In genomic region chr7:70065471-70066130, GRCm38 (mm10) we compare ENCODE assay signal across 10 mouse cellular contexts.
A peak's percentile ranks its signal among the peaks of the same experiment; 100 is the strongest.
DNase-seq lines count a peak whose midpoint lies in the region; ATAC-seq and TF ChIP-seq lines count a peak whose summit lies in the region.
"Had no signal": no experiment of that assay in that cellular context is flagged by ENCODE, and none has a peak within 500 bp of the region (broad histone marks: within the 10 kb centered on the region; RNA-seq: fewer than 3 reads in every experiment).

No protein-coding gene starts in this region.

- H3K4me2 ChIP-seq in hindbrain, embryonic 11.5 days (replicated peaks; ENCODE audit: low read depth, low read length), result no peak overlapping the region
- no peak overlapping the region for H3K4me2 ChIP-seq in kidney, postnatal 0 days (ENCODE audit: low read length)
- H3K4me2 ChIP-seq in stomach, postnatal 0 days (replicated peaks; ENCODE audit: low read depth), result no peak overlapping the region
- H3K4me2 ChIP-seq: embryonic facial prominence, embryonic 15.5 days had no signal

- no peaks in the 10 kb centered on the region for H3K9me3 ChIP-seq in hindbrain, embryonic 10.5 days
- no peaks in the 10 kb centered on the region for H3K9me3 ChIP-seq in hindbrain, embryonic 11.5 days (ENCODE audit: control insufficient read depth, low read length)
- H3K9me3 ChIP-seq in kidney, postnatal 0 days (replicated peaks; ENCODE audit: low read length), result no peaks in the 10 kb centered on the region
- H3K9me3 ChIP-seq in stomach, postnatal 0 days (ENCODE audit: control insufficient read depth, low read length), result no peaks in the 10 kb centered on the region
- H3K9me3 ChIP-seq: embryonic facial prominence, embryonic 15.5 days had no signal

- peaks cover 6% of the 10 kb centered on the region; the same call in 1 of the 2 replicates for H3K27me3 ChIP-seq in hindbrain, embryonic 10.5 days (ENCODE audit: insufficient read depth, poor library complexity, severe bottlenecking)
- H3K27me3 ChIP-seq in hindbrain, embryonic 11.5 days (ENCODE audit: control insufficient read depth, insufficient read depth, low read length), result no peaks in the 10 kb centered on the region
- H3K27me3 ChIP-seq in kidney, postnatal 0 days (ENCODE audit: insufficient read depth, low read length), result no peaks in the 10 kb centered on the region
- H3K27me3 ChIP-seq in stomach, postnatal 0 days (ENCODE audit: control insufficient read depth, insufficient read depth, low read length), result no peaks in the 10 kb centered on the region
- H3K27me3 ChIP-seq: embryonic facial prominence, embryonic 15.5 days had no signal

- H3K4me3 ChIP-seq in hindbrain, embryonic 10.5 days, result no peak overlapping the region
- H3K4me3 ChIP-seq in hindbrain, embryonic 11.5 days (ENCODE audit: low read depth, low read length), result no peak overlapping the region
- H3K4me3 ChIP-seq in kidney, postnatal 0 days (replicated peaks; ENCODE audit: low read depth, low read length), result no peak overlapping the region
- no peak overlapping the region for H3K4me3 ChIP-seq in stomach, postnatal 0 days (ENCODE audit: low read depth, low read length)
- H3K4me3 ChIP-seq: embryonic facial prominence, embryonic 15.5 days; heart, adult 2 months had no signal

- no peak for ATAC-seq in hindbrain, embryonic 11.5 days (ENCODE audit: low FRiP score)
- peak; percentile 69 for ATAC-seq in kidney, postnatal 0 days (replicated peaks; ENCODE audit: low FRiP score, low read depth)
- no peak for ATAC-seq in stomach, postnatal 0 days (ENCODE audit: low FRiP score, low TSS enrichment)

- H3K9ac ChIP-seq in hindbrain, embryonic 11.5 days (ENCODE audit: low read depth, low read length), result no peak overlapping the region
- H3K9ac ChIP-seq in kidney, postnatal 0 days (ENCODE audit: low read depth, low read length), result no peak overlapping the region
- H3K9ac ChIP-seq in stomach, postnatal 0 days (ENCODE audit: low read length), result no peak overlapping the region
- H3K9ac ChIP-seq: embryonic facial prominence, embryonic 15.5 days had no signal

- WGBS in hindbrain, embryonic 10.5 days, result 80% methylated on average over 11 of the region's 11 CpGs
- WGBS in hindbrain, embryonic 11.5 days, result 78% methylated on average over 11 of the region's 11 CpGs
- 22% methylated on average over 11 of the region's 11 CpGs for WGBS in kidney, postnatal 0 days
- 82% methylated on average over 11 of the region's 11 CpGs for WGBS in stomach, postnatal 0 days

- no peak for DNase-seq in hindbrain, embryonic 10.5 days (ENCODE audit: low spot score)
- DNase-seq in hindbrain, embryonic 11.5 days (ENCODE audit: low spot score), result no peak
- peak; percentile 51 for DNase-seq in adipocyte (ENCODE audit: low spot score)
- DNase-seq in adrenal gland, postnatal 36 days, result peak; percentile 3 to 49
- DNase-seq in kidney, postnatal 0 days (ENCODE audit: low spot score), result peak; percentile 62
- no peak for DNase-seq in stomach, postnatal 0 days (ENCODE audit: low spot score)
- no peak for DNase-seq in thymus, adult 18-20 months
- DNase-seq: thymus, postnatal 25 days had no signal

- H3K4me1 ChIP-seq in hindbrain, embryonic 10.5 days (replicated peaks), result peaks cover 43% of the 10 kb centered on the region
- H3K4me1 ChIP-seq in hindbrain, embryonic 11.5 days (replicated peaks; ENCODE audit: control insufficient read depth, insufficient read depth, low read length), result peaks cover 2% of the 10 kb centered on the region; the same call in 1 of the 2 replicates
- H3K4me1 ChIP-seq in kidney, postnatal 0 days (replicated peaks; ENCODE audit: insufficient read depth, low read length), result peaks cover 4% of the 10 kb centered on the region; the same call in 1 of the 2 replicates
- no peaks in the 10 kb centered on the region for H3K4me1 ChIP-seq in stomach, postnatal 0 days (replicated peaks; ENCODE audit: control insufficient read depth, insufficient read depth)

- no peak for TF ChIP-seq EP300 in stomach, postnatal 0 days (optimal IDR thresholded peaks at IDR 0.05)

- H3K27ac ChIP-seq in hindbrain, embryonic 10.5 days, result 0 out of 2 replicates have a peak overlapping the region, but pooled peaks have one; percentile 50
- no peak overlapping the region for H3K27ac ChIP-seq in hindbrain, embryonic 11.5 days (ENCODE audit: low read depth, low read length)
- H3K27ac ChIP-seq in kidney, postnatal 0 days, result no peak overlapping the region
- H3K27ac ChIP-seq in stomach, postnatal 0 days (replicated peaks), result no peak overlapping the region
- H3K27ac ChIP-seq: embryonic facial prominence, embryonic 15.5 days; heart, adult 2 months had no signal

- TF ChIP-seq CTCF in kidney, postnatal 0 days (IDR thresholded peaks at IDR 0.05; ENCODE audit: low read depth), result no peak
- no peak for TF ChIP-seq CTCF in stomach, postnatal 0 days (IDR thresholded peaks at IDR 0.05; ENCODE audit: low read depth)

- no peaks in the 10 kb centered on the region for H3K36me3 ChIP-seq in hindbrain, embryonic 10.5 days
- H3K36me3 ChIP-seq in hindbrain, embryonic 11.5 days (ENCODE audit: control insufficient read depth, insufficient read depth, low read length), result no peaks in the 10 kb centered on the region
- H3K36me3 ChIP-seq in kidney, postnatal 0 days (ENCODE audit: insufficient read depth, low read length), result no peaks in the 10 kb centered on the region
- no peaks in the 10 kb centered on the region for H3K36me3 ChIP-seq in stomach, postnatal 0 days (ENCODE audit: control insufficient read depth, insufficient read depth, low read length)
- H3K36me3 ChIP-seq: embryonic facial prominence, embryonic 15.5 days had no signal

Comparison
In these comparisons a context has a peak if more than half of its experiments do, and no peak if none do; other contexts are left out.
1. DNase-seq: peak in adipocyte (single experiment), adrenal gland, postnatal 36 days (2 of 2) and kidney, postnatal 0 days (single experiment); none in hindbrain, embryonic 10.5 days (single experiment), hindbrain, embryonic 11.5 days (single experiment), stomach, postnatal 0 days (single experiment) and thymus, adult 18-20 months (0 of 2).